Mouse (Mus musculus) ovary, postnatal 10 days (tissue): ENCODE results near the gene Cdk12.

Experiments
- DNase-seq: peaks from one replicate; pipeline ENCODE4 v3.0.0; 2022; ENCODE audit warnings: low spot score

The Cdk12 gene

GRCm38 (mm10) chr11:98318421-98319116, 115.7 kb downstream of the Cdk12 start:
- no peak for DNase-seq

- no peak for DNase-seq
These were observed 116.3 kb downstream of the Cdk12 start for GRCm38 (mm10) chr11:98319120-98319519.

- no peak for DNase-seq
These were observed 116.7 kb downstream of the Cdk12 start for GRCm38 (mm10) chr11:98319544-98319943.

GRCm38 (mm10) chr11:98319944-98320343, 117.1 kb downstream of the Cdk12 start:
- DNase-seq: no peak

- no peak for DNase-seq
These were observed 117.5 kb downstream of the Cdk12 start for GRCm38 (mm10) chr11:98320381-98320780.

- DNase-seq: no peak
These were observed 118.2 kb downstream of the Cdk12 start for GRCm38 (mm10) chr11:98320806-98321676.

- no peak for DNase-seq
These were observed 118.8 kb downstream of the Cdk12 start for GRCm38 (mm10) chr11:98321677-98322003.

GRCm38 (mm10) chr11:98322159-98322558, 119.3 kb downstream of the Cdk12 start:
- no peak for DNase-seq

- no peak for DNase-seq
These were observed 120.4 kb downstream of the Cdk12 start for GRCm38 (mm10) chr11:98323136-98323866.

- DNase-seq: no peak
These were observed 121.1 kb downstream of the Cdk12 start for GRCm38 (mm10) chr11:98323933-98324332.

- DNase-seq: no peak
These were observed 122.4 kb downstream of the Cdk12 start for GRCm38 (mm10) chr11:98325191-98325820.

GRCm38 (mm10) chr11:98325821-98326218, 123.0 kb downstream of the Cdk12 start:
- no peak for DNase-seq

- no peak for DNase-seq
These were observed 123.9 kb downstream of the Cdk12 start for GRCm38 (mm10) chr11:98326741-98327135.

- no peak for DNase-seq
These were observed 124.5 kb downstream of the Cdk12 start for GRCm38 (mm10) chr11:98327136-98328030.

GRCm38 (mm10) chr11:98328031-98328370, 125.1 kb downstream of the Cdk12 start:
- no peak for DNase-seq
